Mouse (Mus musculus) midbrain, embryonic 13.5 days (tissue): Measurements from ENCODE around the gene Dmrt1. TPM values are rescaled to one million over a fixed set of nuclear protein-coding genes. Genes with fewer than 3 reads are reported as not detected.

Source experiments
- ATAC-seq: fragments of 200-750 bp; cut with Nextera tagmentation; 2 replicates; pipeline ENCODE4 v1.8.0; 2017; ENCODE audit warnings: mild to moderate bottlenecking, moderate TSS enrichment, moderate library complexity
- H3K27ac ChIP-seq: fragments of 300-500 bp; sonication (generic); 2 replicates; pipeline ENCODE4 v1.5.1; 2015; ENCODE audit warnings: inconsistent platforms, mild to moderate bottlenecking, moderate library complexity
- H3K27me3 ChIP-seq: fragments of 300-500 bp; sonication (generic); 2 replicates; pipeline ENCODE4 v1.6.1; 2015; ENCODE audit warnings: mild to moderate bottlenecking, inconsistent platforms
- H3K36me3 ChIP-seq: fragments of 300-500 bp; sonication (generic); 2 replicates; pipeline ENCODE4 v1.6.1; 2015; ENCODE audit warnings: mild to moderate bottlenecking, inconsistent platforms
- H3K4me1 ChIP-seq: fragments of 300-500 bp; sonication (generic); replicated peaks from 2 replicates; pipeline ENCODE4 v1.6.1; 2015; ENCODE audit warnings: inconsistent platforms
- H3K4me2 ChIP-seq: fragments of 300-500 bp; sonication (generic); replicated peaks from 2 replicates; pipeline ENCODE4 v1.6.1; 2015; ENCODE audit warnings: moderate library complexity, mild to moderate bottlenecking, inconsistent platforms
- H3K4me3 ChIP-seq: fragments of 300-500 bp; sonication (generic); replicated peaks from 2 replicates; pipeline ENCODE4 v1.5.1; 2015; ENCODE audit warnings: mild to moderate bottlenecking, inconsistent platforms
- H3K9ac ChIP-seq: fragments of 300-500 bp; sonication (generic); replicated peaks from 2 replicates; pipeline ENCODE4 v1.6.1; 2015; ENCODE audit warnings: mild to moderate bottlenecking, inconsistent platforms
- H3K9me3 ChIP-seq: fragments of 300-500 bp; sonication (generic); 2 replicates; pipeline ENCODE4 v1.6.1; 2016; ENCODE audit warnings: mild to moderate bottlenecking, inconsistent platforms
- WGBS: fragments of 180-500 bp; shearing (Covaris S2); methylation state at CpG from one replicate; pipeline ENCODE4 v1.1.7; 2015; 5-methylcytosine and 5-hydroxymethylcytosine counted together
- polyA plus RNA-seq: library from polyadenylated mRNA; unstranded; fragments of >200 nt; fragmentation: Nextera tagmentation; extraction: Ambion mirVana; gene quantifications from 2 replicates; pipeline ENCODE4 v1.2.1, GENCODE M21; 2015

Gene Dmrt1
- polyA plus RNA-seq, 1 experiment from 2014 or later, result 0.07 TPM

- Histone ChIP-seq H3K27me3 (peaks cover 75% of the 10 kb centered on the region), H3K4me1 (peaks cover 17% of the 10 kb centered on the region), H3K4me2 (no peak overlapping the region), H3K27ac (no peak overlapping the region), H3K9me3 (no peaks in the 10 kb centered on the region), H3K4me3 (no peak overlapping the region), H3K36me3 (no peaks in the 10 kb centered on the region), H3K9ac (no peak overlapping the region)
- WGBS, result 34% methylated on average over 10 of the region's 10 CpGs
- no peak for ATAC-seq
These were observed 540 bp upstream of the Dmrt1 start for GRCm38 (mm10) chr19:25504878-25505277.

- H3K4me3 ChIP-seq, result peak overlapping the region; percentile 34
- H3K27me3 ChIP-seq, result peaks cover 81% of the 10 kb centered on the region
- no peak overlapping the region for H3K9ac ChIP-seq
- H3K4me1 ChIP-seq, result peaks cover 17% of the 10 kb centered on the region
- H3K27ac ChIP-seq, result no peak overlapping the region
- H3K9me3 ChIP-seq, result no peaks in the 10 kb centered on the region
- H3K4me2 ChIP-seq, result peak overlapping the region; percentile 50
- no peaks in the 10 kb centered on the region for H3K36me3 ChIP-seq
- no peak for ATAC-seq
- WGBS, result 4% methylated on average over 23 of the region's 23 CpGs
These were observed 1.2 kb downstream of the Dmrt1 start for GRCm38 (mm10) chr19:25506616-25507015.

- Histone ChIP-seq H3K4me3 (no peak overlapping the region), H3K36me3 (no peaks in the 10 kb centered on the region), H3K27ac (no peak overlapping the region), H3K27me3 (peaks cover 14% of the 10 kb centered on the region), H3K4me2 (no peak overlapping the region), H3K9me3 (no peaks in the 10 kb centered on the region), H3K9ac (no peak overlapping the region), H3K4me1 (0 out of 2 replicates have a peak, but pooled peaks cover 4% of the 10 kb centered on the region)
- peak; percentile 34; the same call in 1 of the 2 replicates for ATAC-seq
- 35% methylated on average over 12 of the region's 12 CpGs for WGBS
These were observed 9.6 kb downstream of the Dmrt1 start for GRCm38 (mm10) chr19:25514986-25515530.

GRCm38 (mm10) chr19:25524156-25524555 is 18.7 kb downstream of the Dmrt1 start:
- Histone ChIP-seq H3K27me3 (no peaks in the 10 kb centered on the region), H3K9me3 (no peaks in the 10 kb centered on the region), H3K4me2 (no peak overlapping the region), H3K27ac (no peak overlapping the region), H3K4me1 (no peaks in the 10 kb centered on the region), H3K9ac (no peak overlapping the region), H3K36me3 (no peaks in the 10 kb centered on the region), H3K4me3 (no peak overlapping the region)
- no peak for ATAC-seq
- 73% methylated on average over 6 of the region's 6 CpGs for WGBS

- H3K4me2 ChIP-seq, result no peak overlapping the region
- no peaks in the 10 kb centered on the region for H3K9me3 ChIP-seq
- WGBS, result 94% methylated on average over 20 of the region's 20 CpGs
- no peaks in the 10 kb centered on the region for H3K36me3 ChIP-seq
- H3K4me3 ChIP-seq, result no peak overlapping the region
- ATAC-seq, result no peak
- no peaks in the 10 kb centered on the region for H3K27me3 ChIP-seq
- H3K4me1 ChIP-seq, result no peaks in the 10 kb centered on the region
- no peak overlapping the region for H3K27ac ChIP-seq
- H3K9ac ChIP-seq, result no peak overlapping the region
These were observed 20.3 kb downstream of the Dmrt1 start for GRCm38 (mm10) chr19:25525726-25526125.

- Histone ChIP-seq H3K27ac (no peak overlapping the region), H3K9me3 (peaks cover 3% of the 10 kb centered on the region; the same call in 1 of the 2 replicates), H3K36me3 (no peaks in the 10 kb centered on the region), H3K9ac (no peak overlapping the region), H3K4me1 (no peaks in the 10 kb centered on the region), H3K4me2 (no peak overlapping the region), H3K4me3 (no peak overlapping the region), H3K27me3 (no peaks in the 10 kb centered on the region)
- WGBS, result 66% methylated on average over 12 of the region's 12 CpGs
- ATAC-seq, result no peak
These were observed 24.3 kb downstream of the Dmrt1 start for GRCm38 (mm10) chr19:25529673-25530072.

- WGBS, result 35% methylated on average over 13 of the region's 13 CpGs
These were observed 40.4 kb downstream of the Dmrt1 start for GRCm38 (mm10) chr19:25545714-25546340.

GRCm38 (mm10) chr19:25547086-25547643 is 41.7 kb downstream of the Dmrt1 start:
- no peaks in the 10 kb centered on the region for H3K36me3 ChIP-seq
- H3K4me3 ChIP-seq, result no peak overlapping the region
- H3K9ac ChIP-seq, result no peak overlapping the region
- 0 out of 2 replicates have a peak, but pooled peaks cover 4% of the 10 kb centered on the region for H3K27me3 ChIP-seq
- 0 out of 2 replicates have a peak, but pooled peaks cover 2% of the 10 kb centered on the region for H3K4me1 ChIP-seq
- H3K9me3 ChIP-seq, result no peaks in the 10 kb centered on the region
- WGBS, result 80% methylated on average over 9 of the region's 9 CpGs
- no peak overlapping the region for H3K27ac ChIP-seq
- no peak overlapping the region for H3K4me2 ChIP-seq
- no peak for ATAC-seq

More at GRCm38 (mm10) chr19:25545714-25546340, 40.4 kb downstream of the Dmrt1 start:
- no peak overlapping the region for H3K4me2 ChIP-seq
- peak; percentile 73 for ATAC-seq
- H3K4me1 ChIP-seq, result 0 out of 2 replicates have a peak, but pooled peaks cover 2% of the 10 kb centered on the region
- no peak overlapping the region for H3K9ac ChIP-seq
- 0 out of 2 replicates have a peak, but pooled peaks cover 4% of the 10 kb centered on the region for H3K27me3 ChIP-seq
- no peak overlapping the region for H3K4me3 ChIP-seq
- no peaks in the 10 kb centered on the region for H3K9me3 ChIP-seq
- no peak overlapping the region for H3K27ac ChIP-seq
- no peaks in the 10 kb centered on the region for H3K36me3 ChIP-seq

GRCm38 (mm10) chr19:25550346-25550745 is 44.9 kb downstream of the Dmrt1 start:
- no peak overlapping the region for H3K4me3 ChIP-seq
- H3K27ac ChIP-seq, result no peak overlapping the region
- no peaks in the 10 kb centered on the region for H3K27me3 ChIP-seq
- H3K9ac ChIP-seq, result no peak overlapping the region
- no peaks in the 10 kb centered on the region for H3K36me3 ChIP-seq
- H3K9me3 ChIP-seq, result no peaks in the 10 kb centered on the region
- no peak overlapping the region for H3K4me2 ChIP-seq
- 69% methylated on average over 5 of the region's 5 CpGs for WGBS
- 0 out of 2 replicates have a peak, but pooled peaks cover 5% of the 10 kb centered on the region for H3K4me1 ChIP-seq
- no peak for ATAC-seq

GRCm38 (mm10) chr19:25551053-25551452 is 45.6 kb downstream of the Dmrt1 start:
- Histone ChIP-seq H3K4me3 (no peak overlapping the region), H3K9me3 (no peaks in the 10 kb centered on the region), H3K27ac (no peak overlapping the region), H3K36me3 (no peaks in the 10 kb centered on the region), H3K9ac (no peak overlapping the region), H3K4me1 (0 out of 2 replicates have a peak, but pooled peaks cover 3% of the 10 kb centered on the region), H3K4me2 (no peak overlapping the region), H3K27me3 (no peaks in the 10 kb centered on the region)
- 76% methylated on average over 5 of the region's 5 CpGs for WGBS
- no peak for ATAC-seq

GRCm38 (mm10) chr19:25564430-25564829 is 59.0 kb downstream of the Dmrt1 start:
- Histone ChIP-seq H3K36me3 (no peaks in the 10 kb centered on the region), H3K4me3 (no peak overlapping the region), H3K9me3 (0 out of 2 replicates have a peak, but pooled peaks cover 4% of the 10 kb centered on the region), H3K4me2 (no peak overlapping the region), H3K27me3 (peaks cover 7% of the 10 kb centered on the region), H3K4me1 (no peaks in the 10 kb centered on the region), H3K27ac (no peak overlapping the region), H3K9ac (no peak overlapping the region)
- no peak for ATAC-seq
- WGBS, result 86% methylated on average over 12 of the region's 12 CpGs

- Histone ChIP-seq H3K9me3 (no peaks in the 10 kb centered on the region), H3K4me3 (no peak overlapping the region), H3K27me3 (peaks cover 37% of the 10 kb centered on the region), H3K27ac (no peak overlapping the region), H3K9ac (no peak overlapping the region), H3K36me3 (no peaks in the 10 kb centered on the region), H3K4me1 (peaks cover 2% of the 10 kb centered on the region), H3K4me2 (no peak overlapping the region)
- 86% methylated on average over 7 of the region's 7 CpGs for WGBS
- no peak for ATAC-seq
These were observed 64.4 kb downstream of the Dmrt1 start for GRCm38 (mm10) chr19:25569778-25570177.
